Mouse (Mus musculus) kidney, adult 2 months (tissue): ENCODE data around the gene Efr3b.

Source experiments
- CTCF ChIP-seq: fragments of 200-500 bp; conservative IDR thresholded peaks from 2 replicates; pipeline ENCODE4 v1.5.1; 2011; ENCODE audit warnings: low read depth, mild to moderate bottlenecking, control low read depth, low read length, moderate library complexity, mixed read lengths; ENCODE audit not compliant: insufficient read depth, insufficient read length
- POLR2A ChIP-seq: fragments of 200-500 bp; IDR thresholded peaks from one replicate; pipeline ENCODE4 v1.6.1; 2011; ENCODE audit warnings: low read depth, low read length, control low read depth

DNA sequence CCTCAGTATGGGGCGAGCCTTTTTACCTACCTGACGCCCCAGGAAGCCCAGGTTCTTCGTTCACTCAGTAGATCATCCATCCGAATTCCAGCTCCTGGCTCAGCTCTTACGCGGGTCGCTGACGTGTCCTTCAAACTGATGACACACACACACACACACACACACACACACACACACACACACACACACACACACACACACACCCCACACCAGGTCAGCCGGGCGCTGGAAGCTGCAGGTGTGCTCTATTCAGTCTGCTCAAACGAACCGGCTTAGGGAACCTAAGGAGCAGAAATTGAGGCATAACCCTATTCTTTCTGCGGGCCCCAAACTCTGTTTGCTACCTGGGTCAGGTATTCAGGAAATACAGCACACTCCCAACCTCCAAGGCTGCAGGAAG is 331 bp upstream of the Efr3b start:
- no peak for TF ChIP-seq CTCF
- TF ChIP-seq POLR2A, result no peak
